Mouse (Mus musculus): ENCODE results near the gene Disc1.

DNA sequence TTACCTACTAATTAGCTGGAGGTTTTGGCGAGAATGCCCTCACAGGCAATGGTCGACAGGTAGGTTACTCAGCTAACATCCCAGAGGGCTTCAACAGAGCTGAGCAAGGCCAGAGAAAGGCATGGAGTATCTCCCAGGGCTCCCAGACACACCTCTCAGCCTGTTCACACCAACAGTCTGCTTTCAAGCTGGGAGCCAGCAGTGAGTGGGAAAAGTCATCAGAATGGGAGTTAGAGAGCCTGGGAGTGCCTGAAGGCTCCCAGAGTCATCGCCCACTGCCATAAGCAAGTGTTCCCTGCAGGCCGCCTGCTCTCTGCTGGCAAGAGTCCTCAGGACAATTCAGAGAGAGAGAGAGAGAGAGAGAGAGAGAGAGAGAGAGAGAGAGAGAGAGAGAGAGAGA, 167.1 kb downstream of the Disc1 start:
- no peak for TF ChIP-seq CHD2 (IDR thresholded peaks at IDR 0.05; ENCODE audit: low read length)
- TF ChIP-seq POLR2A (IDR thresholded peaks at IDR 0.05; ENCODE audit: control insufficient read depth in 1 of 2, insufficient read depth in 1 of 2, low read depth in 1 of 2, low read length in 2 of 2, poor library complexity in 1 of 2): no peak
- no peak for TF ChIP-seq TBP (IDR thresholded peaks at IDR 0.05; ENCODE audit: low read depth, low read length)
- TF ChIP-seq EP300 (IDR thresholded peaks at IDR 0.05; ENCODE audit: low read depth in 1 of 2, low read length in 2 of 2): no peak
- TF ChIP-seq CTCF (IDR thresholded peaks at IDR 0.05 in 2 of 3, conservative IDR thresholded peaks at IDR 0.05 in 1 of 3; ENCODE audit: control insufficient read depth in 1 of 3, insufficient read depth in 1 of 3, low read depth in 2 of 3, low read length in 3 of 3, poor library complexity in 1 of 3, severe bottlenecking in 1 of 3): no peak
- no peak for TF ChIP-seq RAD21 (IDR thresholded peaks at IDR 0.05; ENCODE audit: low read depth, low read length)
- TF ChIP-seq TAL1 (IDR thresholded peaks at IDR 0.05; ENCODE audit: low read length): no peak
- TF ChIP-seq USF1 (IDR thresholded peaks at IDR 0.05; ENCODE audit: low read depth, low read length): no peak
- TF ChIP-seq MEF2A (IDR thresholded peaks at IDR 0.05; ENCODE audit: extremely low read depth, insufficient replicate concordance, low read depth, low read length, poor library complexity, severe bottlenecking): no peak
- TF ChIP-seq BHLHE40 (IDR thresholded peaks at IDR 0.05; ENCODE audit: borderline replicate concordance, low read depth, low read length): no peak
- TF ChIP-seq ETS1 (IDR thresholded peaks at IDR 0.05; ENCODE audit: low read depth, low read length): no peak
- no peak for TF ChIP-seq POLR2AphosphoS5 (IDR thresholded peaks at IDR 0.05; ENCODE audit: borderline replicate concordance, low read depth, low read length)
- no peak for TF ChIP-seq TCF12 (IDR thresholded peaks at IDR 0.05; ENCODE audit: low read depth, low read length)
